Mouse (Mus musculus) intestine, postnatal 0 days (tissue): ENCODE results near the gene Mettl26. TPM values are rescaled to one million over a fixed set of nuclear protein-coding genes. Genes with fewer than 3 reads are reported as not detected.
"Not testable (repeated sequence)": the region's sequence is repeated elsewhere in the genome, so short reads cannot be mapped to it uniquely, and the experiment has no call there.

Experiments used
- ATAC-seq: fragments of 200-750 bp; cut with Nextera tagmentation; 2 replicates; pipeline ENCODE4 v1.8.0; 2017; ENCODE audit warnings: mild to moderate bottlenecking, moderate TSS enrichment, moderate library complexity
- H3K27ac ChIP-seq: fragments of 300-500 bp; sonication (generic); 2 replicates; pipeline ENCODE4 v1.5.1; 2014; ENCODE audit warnings: mild to moderate bottlenecking, low read depth, low read length, moderate library complexity
- H3K27me3 ChIP-seq: fragments of 300-500 bp; sonication (generic); replicated peaks from 2 replicates; pipeline ENCODE4 v1.6.1; 2014; ENCODE audit warnings: low read length, mixed read lengths; ENCODE audit not compliant: control insufficient read depth, insufficient read depth
- H3K36me3 ChIP-seq: fragments of 300-500 bp; sonication (generic); 2 replicates; pipeline ENCODE4 v1.6.1; 2014; ENCODE audit warnings: mild to moderate bottlenecking, moderate library complexity; ENCODE audit not compliant: control insufficient read depth, insufficient read depth
- H3K4me1 ChIP-seq: fragments of 300-500 bp; sonication (generic); replicated peaks from 2 replicates; pipeline ENCODE4 v1.6.1; 2014; ENCODE audit warnings: antibody characterized with exemption, low read length, mixed read lengths; ENCODE audit not compliant: control insufficient read depth, insufficient read depth
- H3K4me2 ChIP-seq: fragments of 300-500 bp; sonication (generic); replicated peaks from 2 replicates; pipeline ENCODE4 v1.6.1; 2014; ENCODE audit warnings: low read depth, mild to moderate bottlenecking, moderate library complexity
- H3K4me3 ChIP-seq: fragments of 300-500 bp; sonication (generic); 2 replicates; pipeline ENCODE4 v1.5.1; 2014; ENCODE audit warnings: low read depth, low read length
- H3K9ac ChIP-seq: fragments of 300-500 bp; sonication (generic); 2 replicates; pipeline ENCODE4 v1.6.1; 2014; ENCODE audit warnings: mild to moderate bottlenecking, low read depth, low read length
- H3K9me3 ChIP-seq: fragments of 300-500 bp; sonication (generic); 2 replicates; pipeline ENCODE4 v1.6.1; 2016; ENCODE audit warnings: mixed run types; ENCODE audit not compliant: control insufficient read depth
- CTCF ChIP-seq: sonication (generic); IDR thresholded peaks from 2 replicates; pipeline ENCODE4 v1.5.1; 2016; ENCODE audit warnings: low read depth, mild to moderate bottlenecking, control low read depth, antibody characterized with exemption, moderate library complexity
- WGBS: fragments of 180-500 bp; shearing (Covaris S2); extraction: QIAGEN DNeasy Blood & Tissue Kit; methylation state at CpG from one replicate; pipeline ENCODE4 v1.1.7; 2014; 5-methylcytosine and 5-hydroxymethylcytosine counted together
- polyA plus RNA-seq: library from polyadenylated mRNA; unstranded; fragments of >200 nt; fragmentation: Nextera tagmentation; extraction: Ambion mirVana; gene quantifications from 2 replicates; pipeline ENCODE4 v1.2.1, GENCODE M21; 2015

Mettl26 gene
- polyA plus RNA-seq, 1 experiment from 2014 or later = 46.6 TPM

DNA sequence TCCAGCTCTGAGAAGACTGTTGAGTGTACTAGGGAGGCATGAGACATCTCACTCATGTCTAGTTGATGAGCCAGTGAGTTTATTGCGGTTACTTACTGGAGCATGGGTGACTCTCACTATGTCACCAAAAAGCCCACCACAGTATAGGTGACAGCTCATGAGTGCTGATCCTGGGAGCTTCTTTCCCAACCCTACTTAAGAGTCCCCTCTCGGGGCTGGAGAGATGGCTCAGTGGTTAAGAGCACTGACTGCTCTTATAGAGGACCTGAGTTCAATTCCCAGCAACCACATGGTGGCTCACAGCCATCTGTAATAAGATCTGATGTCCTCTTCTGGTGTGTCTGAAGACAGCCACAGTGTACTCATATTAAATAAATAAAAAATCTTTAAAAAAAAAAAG lies 4.9 kb upstream of the Mettl26 start:
- Histone ChIP-seq H3K27me3 (no peaks in the 10 kb centered on the region), H3K9ac (no peak overlapping the region), H3K36me3 (no peaks in the 10 kb centered on the region), H3K27ac (no peak overlapping the region), H3K9me3 (no peaks in the 10 kb centered on the region), H3K4me3 (no peak overlapping the region), H3K4me2 (no peak overlapping the region), H3K4me1 (0 out of 2 replicates have a peak, but pooled peaks cover 3% of the 10 kb centered on the region)
- 88% methylated on average over 2 of the region's 2 CpGs for WGBS
- no peak for ATAC-seq
- no peak for TF ChIP-seq CTCF

DNA sequence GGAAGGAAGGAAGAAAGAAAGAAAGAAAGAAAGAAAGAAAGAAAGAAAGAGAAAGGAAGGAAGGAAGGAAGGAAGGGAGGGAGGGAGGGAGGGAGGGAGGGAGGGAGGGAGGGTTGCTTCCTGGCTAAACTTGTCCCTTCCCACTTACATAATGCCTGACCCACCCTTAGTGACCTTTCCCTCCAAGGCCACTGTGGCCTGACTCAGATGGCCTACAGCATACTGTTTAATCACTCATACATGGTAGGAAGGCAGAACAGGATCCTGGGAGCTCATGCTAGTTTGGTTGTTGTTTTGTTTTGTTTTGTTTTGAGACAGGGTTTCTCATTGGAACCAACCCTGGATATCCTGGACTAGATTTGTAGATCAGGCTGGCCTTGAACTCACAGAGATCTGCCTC lies 3.3 kb upstream of the Mettl26 start:
- not testable (repeated sequence) for H3K27me3 ChIP-seq, H3K4me1 ChIP-seq

DNA sequence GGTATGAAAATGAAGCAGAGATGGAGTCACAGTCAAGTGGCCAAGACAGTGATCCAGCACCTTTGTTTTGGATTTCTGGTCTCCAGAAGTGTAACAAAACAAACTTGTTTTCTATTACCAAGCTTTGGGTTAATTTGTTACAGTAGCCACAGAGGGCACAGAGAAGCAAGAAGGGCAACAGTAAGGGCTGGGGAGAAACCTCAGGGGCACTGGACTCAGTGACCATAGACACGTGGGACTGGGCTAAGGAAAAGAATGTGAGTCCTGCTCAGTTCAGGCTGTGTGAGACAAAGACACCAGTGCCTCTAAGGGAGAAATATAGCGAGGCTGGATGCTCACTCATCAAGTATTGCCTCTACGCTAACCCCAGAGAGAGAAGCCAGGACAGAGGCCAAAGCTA lies 2.2 kb upstream of the Mettl26 start:
- H3K9me3 ChIP-seq = no peaks in the 10 kb centered on the region
- peaks cover 2% of the 10 kb centered on the region; the same call in 1 of the 2 replicates for H3K36me3 ChIP-seq
- TF ChIP-seq CTCF = no peak
- H3K27me3 ChIP-seq = no peaks in the 10 kb centered on the region
- no peak overlapping the region for H3K9ac ChIP-seq
- H3K4me2 ChIP-seq = no peak overlapping the region
- no peak for ATAC-seq
- no peak overlapping the region for H3K27ac ChIP-seq
- H3K4me1 ChIP-seq = peaks cover 6% of the 10 kb centered on the region; the same call in 1 of the 2 replicates
- H3K4me3 ChIP-seq = no peak overlapping the region
- 87% methylated on average over 3 of the region's 3 CpGs for WGBS

More for the DNA sequence above, 3.3 kb upstream of the Mettl26 start:
- H3K9ac ChIP-seq, H3K9me3 ChIP-seq, H3K36me3 ChIP-seq, ATAC-seq, H3K4me2 ChIP-seq, H3K4me3 ChIP-seq, H3K27ac ChIP-seq: not testable (repeated sequence)

DNA sequence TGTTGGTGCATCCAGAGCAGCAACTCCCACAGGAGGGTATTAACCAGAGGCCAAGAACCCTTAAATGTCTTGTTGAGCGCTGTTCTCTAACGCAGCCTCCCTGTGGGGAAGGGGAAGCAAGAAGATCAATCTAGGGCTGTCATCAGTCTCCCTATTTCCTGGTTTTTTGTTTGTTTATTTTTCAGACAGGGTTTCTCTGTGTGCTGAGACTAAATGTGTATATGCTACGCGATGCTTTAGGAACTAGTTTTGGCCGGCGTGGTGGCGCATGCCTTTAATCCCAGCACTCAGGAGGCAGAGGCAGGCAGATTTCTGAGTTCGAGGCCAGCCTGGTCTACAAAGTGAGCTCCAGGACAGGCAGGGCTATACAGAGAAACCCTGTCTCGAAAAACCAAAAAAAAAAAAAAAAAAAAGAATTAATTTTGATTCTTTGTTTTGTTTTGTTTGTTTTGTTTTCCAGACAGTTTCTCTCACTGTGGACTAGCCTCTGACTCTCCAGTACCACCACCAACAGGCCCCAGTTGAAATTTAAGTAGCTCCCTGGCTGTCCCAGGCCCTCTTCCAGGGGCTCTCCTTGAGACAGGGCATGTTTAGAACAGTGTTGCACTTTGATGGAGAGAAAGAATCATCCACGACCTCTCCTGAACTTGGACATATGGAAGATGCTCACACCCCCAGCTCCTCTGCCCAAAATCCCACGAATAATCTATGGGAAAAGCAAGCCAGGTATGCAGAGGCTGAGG lies 1.3 kb upstream of the Mettl26 start:
- H3K36me3 ChIP-seq = peaks cover 10% of the 10 kb centered on the region
- no peak for ATAC-seq
- no peak overlapping the region for H3K4me3 ChIP-seq
- H3K27ac ChIP-seq = no peak overlapping the region
- H3K27me3 ChIP-seq = no peaks in the 10 kb centered on the region
- 72% methylated on average over 11 of the region's 11 CpGs for WGBS
- TF ChIP-seq CTCF = no peak
- no peak overlapping the region for H3K9ac ChIP-seq
- no peaks in the 10 kb centered on the region for H3K9me3 ChIP-seq
- H3K4me2 ChIP-seq = peak overlapping the region; percentile 86; the same call in 1 of the 2 replicates
- peaks cover 6% of the 10 kb centered on the region; the same call in 1 of the 2 replicates for H3K4me1 ChIP-seq

DNA sequence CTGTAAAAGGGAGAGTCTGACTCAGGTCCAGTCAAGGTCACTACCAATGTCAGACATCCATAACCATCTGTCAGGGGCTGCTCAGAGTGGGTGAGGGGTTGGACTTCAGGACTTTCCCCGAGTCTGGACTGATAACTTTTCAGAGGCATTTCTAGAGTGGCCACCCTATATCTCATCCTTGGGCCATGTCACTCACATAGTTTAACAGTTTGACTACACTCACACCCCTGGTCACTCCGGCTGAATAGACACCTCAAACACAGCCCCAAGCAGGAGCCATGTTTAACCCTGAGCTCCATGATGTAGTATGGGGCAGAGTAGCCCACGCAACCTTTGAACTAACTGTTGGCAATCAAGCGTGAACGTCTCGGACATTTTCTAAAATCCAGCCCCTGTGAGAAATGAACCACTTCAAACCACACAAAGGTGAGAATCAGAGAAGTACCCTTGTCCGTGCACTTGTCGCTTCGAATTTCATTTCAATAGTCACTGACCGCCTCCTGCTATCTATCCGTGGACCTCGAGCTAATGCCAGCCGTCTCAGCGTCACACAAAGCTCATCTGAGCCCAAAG lies 640 bp upstream of the Mettl26 start:
- TF ChIP-seq CTCF = no peak
- H3K27ac ChIP-seq = peak overlapping the region; percentile 63
- 5% methylated on average over 14 of the region's 14 CpGs for WGBS

DNA sequence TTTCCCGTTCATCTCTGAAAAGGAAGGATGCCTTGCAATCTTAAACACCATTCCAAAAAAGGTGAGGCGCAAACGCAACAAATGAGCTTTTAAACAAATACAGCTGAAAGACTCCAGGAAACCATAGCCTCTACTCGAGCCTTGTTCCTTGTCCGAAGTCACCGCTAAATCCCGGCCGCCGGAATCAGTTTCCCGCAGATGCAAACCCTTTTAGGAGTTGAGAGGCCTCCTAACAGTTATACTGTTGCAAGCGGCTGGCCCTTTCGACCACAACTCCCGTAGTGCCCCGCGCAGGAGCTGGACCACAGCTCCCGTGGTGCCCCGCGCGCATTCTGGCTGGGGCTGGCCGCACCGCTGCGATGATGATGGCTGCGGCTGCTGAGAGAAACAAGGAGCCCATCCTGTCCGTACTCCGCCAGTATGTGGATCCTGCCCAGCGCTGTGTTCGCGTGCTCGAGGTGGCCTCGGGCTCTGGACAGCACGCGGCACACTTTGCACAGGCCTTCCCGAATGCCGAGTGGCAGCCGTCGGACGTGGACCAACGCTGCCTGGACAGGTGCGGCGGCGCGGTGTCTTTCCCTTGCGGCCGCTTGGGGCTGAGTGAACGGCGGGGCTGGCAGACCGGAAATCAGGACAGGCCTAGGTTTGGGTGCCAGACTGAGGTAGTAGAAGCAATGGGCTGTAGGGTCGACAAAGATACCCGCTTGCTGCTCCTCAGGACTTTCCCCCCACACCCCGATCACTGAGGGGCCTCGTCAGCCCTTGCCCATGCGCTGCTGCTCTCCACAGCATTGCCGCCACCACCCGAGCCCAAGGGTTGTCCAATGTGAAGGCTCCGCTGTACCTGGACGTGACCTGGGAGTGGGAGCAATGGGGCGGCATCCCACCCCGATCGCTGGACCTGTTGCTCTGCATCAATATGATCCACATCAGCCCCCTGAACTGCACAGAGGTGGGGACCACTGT lies 580 bp downstream of the Mettl26 start:
- H3K27me3 ChIP-seq = no peaks in the 10 kb centered on the region
- H3K4me3 ChIP-seq = peak overlapping the region; percentile 74
- ATAC-seq = peak; percentile 80
- H3K9ac ChIP-seq = peak overlapping the region; percentile 50
- 1% methylated on average over 59 of the region's 59 CpGs for WGBS
- H3K27ac ChIP-seq = peak overlapping the region; percentile 63
- peak overlapping the region; percentile 86 for H3K4me2 ChIP-seq
- peaks cover 6% of the 10 kb centered on the region; the same call in 1 of the 2 replicates for H3K4me1 ChIP-seq
- H3K36me3 ChIP-seq = peaks cover 10% of the 10 kb centered on the region
- no peaks in the 10 kb centered on the region for H3K9me3 ChIP-seq
- peak; percentile 52 for TF ChIP-seq CTCF

More for the DNA sequence above, 640 bp upstream of the Mettl26 start:
- H3K36me3 ChIP-seq = peaks cover 10% of the 10 kb centered on the region
- peak overlapping the region; percentile 86 for H3K4me2 ChIP-seq
- no peak for ATAC-seq
- H3K9ac ChIP-seq = peak overlapping the region; percentile 40
- no peaks in the 10 kb centered on the region for H3K27me3 ChIP-seq
- H3K4me1 ChIP-seq = peaks cover 6% of the 10 kb centered on the region; the same call in 1 of the 2 replicates
- peak overlapping the region; percentile 74 for H3K4me3 ChIP-seq
- H3K9me3 ChIP-seq = no peaks in the 10 kb centered on the region
